Mouse (Mus musculus) stomach, postnatal 0 days (tissue): Measurements from ENCODE around the gene Kif14.

ENCODE experiments used
- CTCF ChIP-seq: IDR thresholded peaks from 2 replicates; pipeline ENCODE4 v1.5.1; 2016; ENCODE audit warnings: antibody characterized with exemption, low read depth, mild to moderate bottlenecking, moderate library complexity
- EP300 ChIP-seq: optimal IDR thresholded peaks from 2 replicates; pipeline ENCODE3; 2016; ENCODE audit warnings: antibody characterized with exemption

- no peak; the same call in 1 of the 2 replicates for TF ChIP-seq CTCF
- TF ChIP-seq EP300: no peak
These were observed 36.8 kb downstream of the Kif14 start for GRCm38 (mm10) chr1:136502936-136503335.
